Mouse (Mus musculus): ENCODE results near the gene H13. TPM values are rescaled to one million over a fixed set of nuclear protein-coding genes. Genes with fewer than 3 reads are reported as not detected.
"Not testable (repeated sequence)": the region's sequence is repeated elsewhere in the genome, so short reads cannot be mapped to it uniquely, and the experiment has no call there.

The H13 gene
- total RNA-seq, 4 experiments from 2014 or later, result 69.8 to 81.5 (median 78.5) TPM

DNA sequence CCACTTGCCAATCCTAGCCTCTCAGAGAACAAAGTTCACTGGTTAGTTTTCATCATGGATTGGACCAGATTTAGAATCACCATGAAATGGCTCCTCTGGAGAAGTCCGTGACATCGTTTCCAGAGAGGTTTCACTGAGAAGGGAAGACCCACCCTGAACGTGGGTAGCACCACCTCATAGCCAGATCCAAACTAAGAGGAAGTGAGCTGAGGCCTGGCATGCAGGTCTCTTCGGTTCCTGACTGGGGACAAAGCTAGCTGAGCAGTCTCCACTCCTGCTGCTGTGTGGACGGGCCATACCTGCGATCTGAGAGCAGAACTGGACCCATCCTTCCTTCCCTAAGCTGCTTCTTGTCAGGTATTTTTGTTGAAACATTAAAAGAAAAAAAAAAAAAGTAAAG is 8.1 kb upstream of the H13 start:
- DNase-seq (ENCODE audit: low spot score in 2 of 2), result no peak

DNA sequence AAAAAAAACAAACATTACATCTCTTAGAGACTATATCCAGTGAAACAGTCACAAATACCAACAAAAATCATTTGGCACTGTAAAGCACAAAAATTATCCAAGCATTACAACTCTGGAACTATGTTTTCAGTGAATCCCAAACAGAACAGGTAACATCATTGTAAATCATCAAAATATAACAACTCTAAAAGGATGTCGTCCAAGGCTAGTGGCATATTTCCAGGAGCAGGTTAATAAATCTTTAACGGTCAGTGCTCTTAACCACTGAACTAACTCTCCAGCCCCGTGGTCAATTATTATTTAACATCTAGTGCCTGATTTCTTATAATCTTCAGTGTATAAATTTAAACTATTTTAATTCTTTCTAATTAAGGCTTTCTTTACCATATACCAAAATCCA is 3.1 kb upstream of the H13 start:
- not testable (repeated sequence) for DNase-seq (ENCODE audit: low spot score in 2 of 2)

DNA sequence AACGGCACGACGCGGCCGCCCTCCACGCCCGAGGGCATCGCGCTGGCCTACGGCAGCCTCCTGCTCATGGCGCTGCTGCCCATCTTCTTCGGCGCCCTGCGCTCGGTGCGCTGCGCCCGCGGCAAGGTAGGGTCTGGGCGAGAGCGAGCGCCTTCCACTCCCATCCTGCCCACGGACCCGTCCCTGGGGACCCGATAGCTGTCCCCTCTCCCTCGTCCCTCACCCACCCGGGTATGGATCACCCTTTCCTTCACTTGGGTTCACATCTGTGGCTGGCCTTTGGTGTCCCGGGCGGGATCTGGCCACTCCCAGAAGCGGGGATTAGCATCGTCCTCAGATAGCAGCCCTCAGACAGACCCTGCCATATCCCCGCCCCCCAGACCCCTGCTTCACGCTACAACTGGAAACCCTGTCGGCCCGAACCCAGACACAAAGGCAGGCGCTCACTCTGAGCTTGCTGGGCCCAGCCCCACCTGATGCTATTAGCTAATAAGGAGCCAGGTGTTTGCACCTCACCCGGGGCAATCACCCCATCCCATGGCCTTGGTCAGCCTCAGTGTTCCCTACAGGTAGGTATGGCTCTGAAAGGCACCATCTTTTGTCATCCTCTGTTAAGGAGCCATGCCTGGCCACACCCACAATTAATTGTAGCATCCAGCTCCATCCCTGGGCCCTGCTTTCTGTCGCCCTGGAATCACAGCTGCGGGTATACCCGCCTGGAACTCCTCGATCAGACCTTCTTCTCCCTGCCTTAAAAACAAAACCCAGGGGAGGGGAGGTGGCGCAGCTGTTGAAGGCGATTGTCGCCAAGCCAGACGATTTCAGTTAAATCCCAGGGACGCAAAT is 601 bp downstream of the H13 start:
- DNase-seq (ENCODE audit: low spot score in 2 of 2), result no peak

DNA sequence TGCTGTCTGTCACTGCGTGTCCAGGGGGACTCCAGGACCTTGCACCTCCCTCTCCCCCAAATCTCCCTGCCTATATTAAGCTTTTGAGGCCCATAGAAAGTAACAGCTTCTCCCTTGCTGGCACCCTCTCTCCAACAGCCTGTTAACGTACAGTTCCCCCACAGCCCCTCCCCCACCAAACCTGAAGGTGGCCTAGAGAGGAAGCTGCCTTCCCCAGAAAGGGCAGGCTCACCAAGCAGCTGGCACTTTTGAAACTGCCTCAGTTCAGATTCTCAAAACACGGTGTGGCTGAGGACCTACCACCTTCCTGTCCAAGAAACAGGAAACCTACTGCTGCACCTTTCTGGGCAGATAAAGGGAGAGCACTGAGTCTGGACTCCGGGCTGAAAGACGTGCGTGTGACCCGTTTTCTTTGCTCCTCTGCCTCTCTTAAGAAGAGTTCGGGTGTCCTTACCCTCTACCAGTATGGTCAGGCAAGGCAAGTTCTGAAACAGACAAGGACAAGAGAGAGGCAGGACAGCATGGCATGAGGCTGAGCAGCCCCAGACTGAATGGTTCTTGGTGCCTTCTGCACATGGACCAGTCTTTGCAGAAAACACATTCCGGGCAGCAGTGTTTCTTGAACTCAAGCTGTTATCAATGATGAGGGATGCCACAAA is 1.9 kb downstream of the H13 start:
- DNase-seq (ENCODE audit: low spot score in 2 of 2), result no peak

DNA sequence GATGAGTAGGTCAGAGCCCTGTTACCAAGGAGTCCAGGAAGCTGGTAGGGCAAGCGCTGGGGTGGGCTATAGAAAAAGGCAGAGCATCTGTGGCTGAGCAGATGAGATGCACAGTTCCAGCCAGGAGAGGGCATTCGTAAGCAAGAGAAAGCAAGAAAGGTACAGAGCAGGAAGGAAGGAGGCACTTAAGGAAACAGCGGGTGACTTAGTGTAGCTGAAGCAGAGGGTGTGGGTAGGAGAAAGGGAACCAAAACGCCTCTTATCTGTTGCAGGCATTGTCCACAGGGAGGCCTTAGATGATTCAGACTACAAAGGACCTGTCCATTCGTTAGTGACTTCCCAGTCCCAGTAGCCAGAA is 2.4 kb downstream of the H13 start:
- DNase-seq (ENCODE audit: low spot score in 2 of 2), result no peak

DNA sequence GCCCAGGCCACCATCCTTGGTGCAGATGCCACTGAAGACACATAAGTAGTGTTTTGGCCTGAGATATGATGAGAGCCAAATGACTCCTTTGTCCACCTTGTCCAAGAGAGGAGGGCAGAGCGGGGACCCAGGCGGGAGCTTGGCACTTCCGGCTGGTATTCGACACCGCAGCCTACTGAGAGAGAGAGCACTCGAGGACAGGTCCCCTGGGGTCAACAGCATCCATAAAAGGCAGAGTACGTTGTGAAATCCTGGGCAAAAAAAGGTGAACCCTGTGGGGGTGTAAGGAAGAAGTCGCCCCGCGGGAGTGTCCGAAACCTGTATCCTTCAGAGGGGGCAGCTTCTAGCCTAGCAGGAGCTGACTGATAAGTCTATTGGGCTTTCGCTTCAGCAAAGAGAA is 2.9 kb downstream of the H13 start:
- no peak for DNase-seq (ENCODE audit: low spot score in 2 of 2)

DNA sequence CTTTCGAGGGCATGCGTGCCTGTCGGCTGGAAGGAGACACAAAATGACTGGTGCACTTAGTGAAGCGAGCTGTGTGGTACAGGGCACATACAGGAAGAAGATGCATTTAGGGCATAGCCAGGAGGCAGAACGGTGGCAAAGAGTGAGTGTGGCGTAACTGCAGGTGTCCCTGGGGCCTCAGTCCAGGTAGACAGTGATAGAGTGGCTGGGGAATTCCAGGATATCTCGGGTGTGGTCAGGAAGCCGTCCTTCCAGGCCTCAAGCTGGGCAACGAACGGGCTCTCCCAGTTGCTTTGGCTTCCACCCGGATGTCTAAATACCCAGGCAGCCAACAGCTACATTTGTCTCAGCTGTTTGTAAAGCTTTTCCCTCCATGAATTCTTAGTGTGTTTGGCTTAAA is 4.9 kb downstream of the H13 start:
- DNase-seq (ENCODE audit: low spot score in 2 of 2), result no peak

DNA sequence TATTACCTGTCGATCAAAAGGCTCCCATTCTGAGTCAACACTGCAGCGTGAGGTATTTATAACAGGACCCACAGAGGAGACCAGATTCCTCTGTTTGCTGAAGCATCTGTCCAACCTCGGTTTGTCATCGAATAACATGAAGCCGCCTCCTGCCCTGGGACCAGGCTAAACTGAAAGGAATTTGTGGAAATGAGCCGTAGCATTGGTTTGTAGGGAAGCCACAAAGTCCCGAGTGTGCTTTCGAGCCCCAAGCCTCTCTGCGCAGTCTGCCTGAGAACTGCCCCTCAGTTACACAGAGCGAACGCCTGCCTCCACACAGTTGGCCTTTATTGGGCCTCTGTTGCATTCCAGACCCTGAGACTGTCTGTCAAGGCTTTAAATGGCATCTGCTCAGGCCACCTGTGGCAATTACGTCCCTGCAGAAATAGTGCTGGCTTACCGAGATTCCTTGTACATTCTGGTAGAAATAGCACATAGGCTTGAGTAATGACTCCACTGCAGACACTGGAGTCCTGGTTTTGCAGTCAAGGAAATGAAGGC is 6.1 kb downstream of the H13 start:
- no peak for DNase-seq (ENCODE audit: low spot score in 2 of 2)

DNA sequence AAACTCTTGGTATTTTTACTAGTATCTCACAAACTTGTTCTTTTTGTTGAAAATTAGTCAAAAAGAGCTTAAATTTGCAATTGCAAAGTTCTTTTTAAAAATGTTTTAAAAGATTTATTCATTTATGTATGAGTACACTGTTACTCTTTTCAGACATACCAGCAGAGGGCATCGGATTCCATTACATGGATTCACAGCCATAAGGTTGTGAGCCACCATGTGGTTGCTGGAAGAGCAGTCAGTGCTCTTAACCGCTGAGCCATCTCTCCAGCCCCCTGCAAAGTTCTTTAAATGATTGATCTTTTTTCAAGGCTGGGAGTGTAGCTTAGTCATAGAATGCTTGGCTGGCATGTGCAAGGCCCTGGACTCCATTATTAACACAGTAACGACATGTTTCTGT is 9.0 kb downstream of the H13 start:
- DNase-seq (ENCODE audit: low spot score in 2 of 2), result no peak

DNA sequence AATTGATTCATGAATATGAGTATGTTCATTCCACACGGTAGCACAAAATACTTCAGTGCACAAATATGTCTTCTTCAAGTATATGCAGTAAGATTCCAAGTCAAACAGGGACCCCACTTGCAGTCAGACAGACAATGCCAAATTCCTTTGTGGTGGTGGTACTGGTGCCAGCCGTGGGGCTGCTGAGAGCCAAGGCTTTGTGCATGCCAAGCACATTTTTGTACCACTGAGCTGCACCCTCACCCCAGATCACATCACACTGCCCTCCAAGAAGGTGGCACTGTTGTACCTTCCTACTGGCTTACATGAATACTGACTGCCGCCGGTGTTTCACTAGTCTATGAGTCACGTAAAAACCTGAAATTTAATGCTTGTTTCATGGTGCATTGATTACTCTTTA is 9.7 kb downstream of the H13 start:
- no peak for DNase-seq (ENCODE audit: low spot score in 2 of 2)

DNA sequence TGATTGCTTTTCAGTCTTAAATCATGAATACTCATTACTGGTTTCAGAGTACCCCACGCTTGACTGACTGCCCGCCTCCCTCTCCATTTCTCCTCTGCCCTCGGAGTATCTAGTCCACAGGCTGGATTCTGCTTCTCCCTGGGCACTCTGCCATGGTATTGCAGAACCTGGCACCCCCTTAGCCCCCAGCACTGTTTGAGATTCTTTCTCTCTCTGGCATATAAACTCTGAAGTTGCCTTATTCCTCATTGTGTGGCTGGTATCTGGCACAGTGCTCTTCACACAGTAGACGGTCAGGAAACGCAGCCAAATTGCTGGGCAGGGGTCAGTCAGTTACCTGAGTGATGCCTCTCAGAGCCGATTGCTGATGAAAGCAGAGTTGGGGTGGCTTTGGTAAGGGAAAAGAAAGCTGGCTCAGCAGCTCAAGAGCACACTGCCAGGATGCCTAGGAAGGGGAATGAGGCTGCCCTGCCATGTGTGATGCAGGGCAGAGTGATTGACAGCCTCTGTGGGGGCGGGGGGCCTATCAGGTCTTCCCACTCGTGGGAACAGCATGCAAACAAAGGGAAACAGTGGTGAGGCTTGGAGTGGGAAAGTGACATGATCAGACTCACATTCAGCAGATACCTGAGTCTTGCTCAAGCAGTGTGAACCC is 10.6 kb downstream of the H13 start:
- no peak for DNase-seq (ENCODE audit: low spot score in 2 of 2)

DNA sequence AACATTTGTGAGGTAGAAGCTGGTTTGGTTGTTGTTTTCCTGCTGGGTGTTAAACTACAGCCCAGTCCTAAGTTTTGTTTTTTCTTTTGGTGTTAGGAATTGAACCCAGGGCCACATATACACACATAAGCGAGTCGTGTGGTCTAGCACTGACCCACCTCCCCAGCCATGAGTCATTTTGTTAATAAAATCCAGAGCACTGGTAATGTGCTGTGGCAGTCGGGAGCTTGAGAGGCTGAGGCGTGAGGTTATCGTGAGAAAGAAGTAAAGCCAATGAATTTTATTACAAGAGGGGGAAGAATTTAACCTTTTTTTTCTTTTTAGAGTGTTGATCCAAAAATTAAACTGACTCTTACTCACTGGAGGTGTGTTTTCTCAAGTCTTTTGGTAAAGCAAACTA is 13.8 kb downstream of the H13 start:
- DNase-seq (ENCODE audit: low spot score in 2 of 2), result no peak

DNA sequence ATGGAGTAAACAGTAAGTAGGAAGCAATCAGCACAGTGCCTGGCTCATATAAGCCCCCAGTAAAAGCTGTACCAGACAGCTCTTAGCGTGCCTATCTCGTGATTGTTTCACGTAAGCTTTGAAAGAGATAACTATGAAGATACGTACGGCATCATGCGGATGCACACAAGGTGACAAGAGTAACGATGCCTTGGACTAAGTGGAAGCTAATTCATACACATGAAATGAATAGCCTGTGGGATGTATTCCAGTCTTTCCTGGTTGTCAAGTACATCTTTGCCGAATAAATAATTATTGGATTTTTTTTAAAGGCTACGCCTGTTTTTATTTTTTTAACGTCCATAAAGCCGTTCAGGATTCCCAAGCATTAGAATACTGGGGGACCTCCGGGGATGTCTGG is 17.1 kb downstream of the H13 start:
- DNase-seq (ENCODE audit: low spot score in 2 of 2), result no peak

DNA sequence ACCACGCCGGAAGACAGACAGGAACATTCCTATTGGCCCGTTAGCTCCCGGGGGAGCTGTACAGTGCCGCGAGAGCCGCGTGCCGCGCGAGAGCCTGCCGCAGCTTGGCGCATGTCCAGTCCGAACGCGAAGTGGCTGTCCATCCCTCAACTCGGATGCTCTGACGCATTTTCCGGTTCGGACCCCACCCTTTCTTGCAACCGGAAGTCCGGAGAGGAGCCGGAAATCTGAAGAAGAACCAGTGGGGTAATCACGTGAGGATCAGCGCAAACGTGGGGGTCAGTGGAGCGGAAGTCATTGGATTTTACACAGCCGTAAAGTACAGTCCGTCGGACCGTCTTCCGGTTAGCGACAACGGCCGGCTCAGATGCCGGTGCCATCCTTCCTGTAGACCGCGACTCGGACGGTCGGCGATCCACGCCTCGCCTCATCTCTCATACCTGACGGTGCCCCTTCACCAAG is 17.6 kb downstream of the H13 start, which contains the start of gene Mcts2:
TSS of gene Mcts2 (plus strand) at position 230 of the 462 bp plus-strand sequence.
- DNase-seq (ENCODE audit: low spot score in 2 of 2), result peak; percentile 93 to 95

DNA sequence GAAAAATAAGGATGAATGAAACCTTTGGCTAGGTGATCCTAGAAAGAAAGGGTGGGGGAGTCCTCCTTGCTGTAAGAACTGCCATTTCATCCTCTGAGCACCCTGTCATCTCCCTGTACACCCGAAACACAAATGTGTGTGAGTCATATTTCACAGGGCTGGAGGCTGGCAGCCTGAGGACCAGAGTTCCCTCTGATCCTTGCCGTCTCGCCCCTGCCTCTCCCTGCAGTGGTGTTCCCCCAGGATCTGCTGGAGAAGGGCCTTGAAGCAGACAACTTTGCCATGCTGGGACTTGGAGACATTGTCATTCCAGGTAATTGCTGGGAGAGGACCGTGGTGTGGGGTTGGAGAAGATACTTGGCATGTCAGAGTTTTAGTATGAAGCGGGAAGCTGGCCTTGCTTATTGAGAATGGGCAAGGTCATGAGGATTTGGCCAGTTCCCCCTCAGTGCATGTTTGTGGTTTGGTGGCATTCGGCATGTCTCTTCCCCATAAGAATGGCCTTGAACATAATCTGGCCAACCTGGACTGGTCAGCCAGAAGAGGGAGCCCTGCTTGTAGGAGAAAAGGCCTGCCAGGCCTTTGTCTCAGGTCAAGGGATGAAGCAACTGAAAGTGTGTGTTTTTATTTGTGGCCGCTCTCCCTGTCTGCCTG is 22.4 kb downstream of the H13 start:
- DNase-seq (ENCODE audit: low spot score in 2 of 2), result no peak

DNA sequence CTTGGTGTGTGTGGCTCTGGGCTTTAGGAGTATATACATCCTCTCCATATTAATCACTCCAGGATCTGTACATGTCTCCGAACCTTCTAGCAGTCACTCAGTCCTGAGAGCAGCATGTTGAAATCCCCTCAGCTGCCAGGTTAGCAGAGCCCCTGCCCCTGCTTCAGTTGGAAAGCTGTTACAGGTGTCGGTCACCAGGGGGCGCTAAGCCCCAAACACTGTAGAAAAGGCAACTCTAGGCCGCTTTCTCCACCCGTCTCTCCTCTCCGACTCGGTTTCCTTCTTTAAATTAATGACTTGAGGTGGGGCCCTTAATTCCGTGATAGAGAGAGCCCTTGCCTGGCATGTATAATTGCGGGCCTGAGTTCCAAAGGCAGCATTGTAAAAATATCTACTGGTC is 24.0 kb downstream of the H13 start:
- peak in 1 of 2 experiments; percentile 63 for DNase-seq (ENCODE audit: low spot score in 2 of 2)

DNA sequence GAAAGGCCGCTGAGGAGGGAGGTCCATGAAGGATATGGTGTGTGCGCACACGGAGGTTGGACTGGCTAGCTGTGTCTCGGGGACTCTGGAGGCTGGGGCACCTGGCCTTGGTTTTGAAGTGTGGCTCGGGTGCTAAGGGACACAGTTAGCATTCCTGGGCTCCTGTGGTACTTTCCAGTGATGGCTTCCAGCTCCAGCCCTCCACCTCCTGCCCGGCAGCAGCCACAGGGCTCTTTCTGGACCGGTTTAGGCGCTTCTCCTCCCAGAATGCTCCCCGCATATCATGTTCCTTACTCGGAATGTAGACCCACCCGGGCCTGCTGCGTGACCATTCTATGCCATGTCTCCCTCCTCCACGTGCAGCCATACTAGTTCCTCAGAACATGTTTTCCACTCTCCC is 24.5 kb downstream of the H13 start:
- DNase-seq (ENCODE audit: low spot score in 2 of 2), result no peak

DNA sequence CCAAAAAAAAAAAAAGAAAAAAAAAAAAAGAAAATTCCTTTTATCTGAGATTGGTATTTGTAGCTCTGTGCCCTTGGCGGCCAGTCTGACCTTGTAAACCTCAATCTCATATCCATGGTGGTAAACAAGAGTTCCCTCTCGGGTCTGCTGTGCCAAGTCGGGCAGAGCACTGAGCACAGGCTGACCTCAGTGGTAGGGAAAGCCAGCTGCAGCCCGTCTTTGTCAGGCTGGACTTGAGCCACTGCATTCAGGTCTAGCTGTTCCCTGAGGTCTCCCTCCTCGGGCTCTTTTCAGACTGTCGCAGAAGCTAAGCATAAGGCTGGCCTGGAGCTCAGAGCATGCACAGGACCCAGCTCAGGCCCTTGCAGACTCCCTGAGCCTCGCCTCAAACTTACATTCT is 25.4 kb downstream of the H13 start:
- DNase-seq (ENCODE audit: low spot score in 2 of 2), result no peak

DNA sequence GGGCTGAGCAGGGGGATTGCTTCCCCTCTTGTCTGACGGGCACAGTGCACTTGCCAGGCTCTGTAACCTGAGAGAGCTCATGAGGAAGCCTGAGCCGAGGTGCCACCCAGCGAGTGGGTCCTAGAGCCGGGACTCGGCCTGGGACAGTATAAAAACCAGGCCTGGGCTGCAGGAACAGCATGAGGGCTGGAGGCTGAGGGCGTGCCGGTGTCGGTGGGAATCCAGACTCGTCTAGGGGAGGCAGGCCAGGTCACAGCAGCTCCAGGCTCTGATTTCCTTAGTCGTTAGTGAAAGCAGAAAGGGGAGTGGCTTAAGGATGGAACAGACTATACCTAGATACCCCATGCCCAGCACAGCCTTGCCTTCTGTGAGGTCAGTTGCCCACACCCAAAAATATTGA is 26.8 kb downstream of the H13 start:
- DNase-seq (ENCODE audit: low spot score in 2 of 2), result no peak

DNA sequence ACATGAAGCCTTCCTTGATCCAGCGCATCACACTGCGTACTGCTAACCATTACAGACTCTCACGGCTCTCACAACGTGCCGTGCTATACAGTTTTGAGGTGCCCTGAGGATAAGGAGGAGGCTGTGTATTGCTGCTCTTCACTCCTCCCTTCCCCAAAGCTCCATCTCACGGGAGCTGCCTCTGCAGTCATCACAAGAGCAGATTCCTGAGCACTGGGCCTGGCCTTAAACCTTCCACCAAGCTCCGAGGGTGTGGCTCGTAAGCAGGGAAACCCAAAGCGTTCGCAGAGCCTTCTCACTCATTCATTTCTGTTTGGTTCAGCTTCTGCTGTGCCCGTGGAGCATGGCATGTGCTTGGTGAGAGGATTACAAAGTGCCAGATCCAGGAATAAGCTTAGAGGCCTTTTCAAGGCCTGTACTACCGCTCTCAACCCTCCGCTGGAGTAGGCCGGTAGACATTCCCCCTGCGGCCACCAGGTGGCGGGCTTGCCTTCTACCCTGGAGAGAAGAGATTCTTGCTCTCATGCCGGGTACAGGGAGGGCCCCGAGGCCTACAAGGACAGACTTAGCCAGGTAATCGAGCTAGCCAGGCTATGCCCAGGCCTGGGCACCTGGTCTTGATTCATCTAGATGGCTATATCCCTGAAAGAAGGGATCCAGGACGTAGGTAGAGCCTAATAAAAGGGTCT is 27.4 kb downstream of the H13 start:
- DNase-seq (ENCODE audit: low spot score in 2 of 2), result peak; percentile 79 to 93

DNA sequence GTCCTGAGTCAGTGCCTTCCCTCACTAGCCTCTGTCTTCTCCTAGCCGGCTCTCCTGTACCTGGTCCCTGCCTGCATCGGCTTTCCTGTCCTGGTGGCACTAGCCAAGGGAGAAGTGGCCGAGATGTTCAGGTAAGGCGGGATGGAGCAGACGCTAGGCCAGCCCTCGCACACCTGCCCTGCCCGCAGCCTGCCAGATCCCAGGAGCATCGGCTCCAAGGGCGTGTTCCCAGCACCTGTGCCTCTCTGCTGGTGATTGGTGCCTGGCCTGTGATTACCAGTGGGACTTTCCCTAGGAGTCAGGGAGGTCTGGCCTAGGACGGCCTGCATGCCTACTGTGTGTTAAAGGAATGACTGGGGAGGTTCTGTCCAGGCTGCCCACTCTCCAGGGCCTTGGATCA is 30.9 kb downstream of the H13 start:
- DNase-seq (ENCODE audit: low spot score in 2 of 2), result no peak

Measured in layer of hippocampus, adult 8-10 months (tissue).